Mouse (Mus musculus) neural tube, embryonic 14.5 days (tissue): Measurements from ENCODE around the gene Ccdc63. TPM values are rescaled to one million over a fixed set of nuclear protein-coding genes. Genes with fewer than 3 reads are reported as not detected.
"Not testable (repeated sequence)": the region's sequence is repeated elsewhere in the genome, so short reads cannot be mapped to it uniquely, and the experiment has no call there.

Experiments
- ATAC-seq: fragments of 200-750 bp; cut with Nextera tagmentation; 2 replicates; pipeline ENCODE4 v1.8.0; 2017; ENCODE audit warnings: low read depth, mild to moderate bottlenecking, moderate TSS enrichment, moderate library complexity
- H3K27ac ChIP-seq: fragments of 300-500 bp; sonication (generic); 2 replicates; pipeline ENCODE4 v1.5.1; 2014; ENCODE audit warnings: low read depth, mild to moderate bottlenecking, control low read depth, low read length, moderate library complexity, mixed read lengths
- H3K27me3 ChIP-seq: fragments of 300-500 bp; sonication (generic); 2 replicates; pipeline ENCODE4 v1.6.1; 2014; ENCODE audit warnings: low read length; ENCODE audit not compliant: control insufficient read depth, insufficient read depth
- H3K36me3 ChIP-seq: fragments of 300-500 bp; sonication (generic); 2 replicates; pipeline ENCODE4 v1.6.1; 2014; ENCODE audit warnings: low read length, mixed read lengths; ENCODE audit not compliant: control insufficient read depth, insufficient read depth
- H3K4me1 ChIP-seq: fragments of 300-500 bp; sonication (generic); 2 replicates; pipeline ENCODE4 v1.6.1; 2014; ENCODE audit warnings: low read length; ENCODE audit not compliant: control insufficient read depth, insufficient read depth
- H3K4me2 ChIP-seq: fragments of 300-500 bp; sonication (generic); 2 replicates; pipeline ENCODE4 v1.6.1; 2014; ENCODE audit warnings: mild to moderate bottlenecking, low read depth, low read length, control low read depth
- H3K4me3 ChIP-seq: fragments of 300-500 bp; sonication (generic); 2 replicates; pipeline ENCODE4 v1.5.1; 2014; ENCODE audit warnings: low read depth, low read length, control low read depth, mixed read lengths
- H3K9ac ChIP-seq: fragments of 300-500 bp; sonication (generic); replicated peaks from 2 replicates; pipeline ENCODE4 v1.6.1; 2014; ENCODE audit warnings: low read depth, mild to moderate bottlenecking, control low read depth, low read length, mixed read lengths
- H3K9me3 ChIP-seq: fragments of 300-500 bp; sonication (generic); 2 replicates; pipeline ENCODE4 v1.6.1; 2016; ENCODE audit warnings: low read length; ENCODE audit not compliant: control insufficient read depth
- WGBS: fragments of 180-500 bp; shearing (Covaris S2); extraction: QIAGEN DNeasy Blood & Tissue Kit; methylation state at CpG from one replicate; pipeline ENCODE4 v1.1.7; 2014; 5-methylcytosine and 5-hydroxymethylcytosine counted together
- polyA plus RNA-seq: library from polyadenylated mRNA; unstranded; fragments of >200 nt; fragmentation: Nextera tagmentation; extraction: Ambion mirVana; gene quantifications from 2 replicates; pipeline ENCODE4 v1.2.1, GENCODE M21; 2014

Ccdc63 gene
- polyA plus RNA-seq, 1 experiment from 2014 or later: 0.13 TPM

DNA sequence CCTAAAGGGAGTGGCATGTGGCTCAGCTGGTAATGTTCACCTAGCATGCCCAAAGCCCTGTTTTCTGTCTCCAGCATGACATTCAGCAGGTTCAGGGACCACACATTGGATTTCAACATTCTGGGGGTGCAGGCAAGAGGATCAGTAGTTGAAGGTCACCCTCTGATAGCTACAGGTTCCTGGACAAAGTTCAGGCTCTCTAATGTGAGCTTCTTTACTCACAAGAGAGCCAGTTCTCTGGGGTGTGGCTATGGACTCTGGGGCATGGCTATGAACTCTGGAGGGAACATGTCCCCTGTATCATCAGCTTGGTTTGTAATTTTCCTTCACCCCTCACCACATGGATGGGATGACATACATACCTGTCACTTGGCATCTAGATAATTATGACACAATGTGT, 15.0 kb upstream of the Ccdc63 start:
- H3K27ac ChIP-seq: no peak overlapping the region
- H3K4me2 ChIP-seq: no peak overlapping the region
- no peak overlapping the region for H3K9ac ChIP-seq
- H3K9me3 ChIP-seq: no peaks in the 10 kb centered on the region
- no peak for ATAC-seq
- no peak overlapping the region for H3K4me3 ChIP-seq
- no peaks in the 10 kb centered on the region for H3K36me3 ChIP-seq
- no peaks in the 10 kb centered on the region for H3K27me3 ChIP-seq
- H3K4me1 ChIP-seq: peaks cover 17% of the 10 kb centered on the region

DNA sequence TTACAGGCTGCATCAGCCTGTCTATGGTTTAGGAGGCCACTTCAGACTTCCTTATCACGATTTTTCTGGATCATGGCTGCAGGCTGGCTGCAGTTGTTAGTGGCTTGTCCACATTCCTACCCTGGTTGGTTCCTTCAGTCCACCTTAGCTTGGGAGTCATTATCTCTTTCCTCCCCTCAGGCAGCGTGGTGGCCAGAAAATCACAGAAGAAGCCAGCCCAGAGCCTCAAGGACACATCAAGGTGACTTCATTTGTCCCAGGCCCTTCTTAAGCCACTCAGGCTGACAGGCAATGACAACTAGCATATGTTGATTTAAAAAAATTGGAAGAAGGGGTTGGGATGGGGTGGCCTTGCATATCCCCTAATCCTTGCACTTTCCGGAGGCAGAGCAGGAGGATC, 14.2 kb upstream of the Ccdc63 start:
- 76% methylated on average over 3 of the region's 3 CpGs for WGBS
- H3K36me3 ChIP-seq: no peaks in the 10 kb centered on the region

DNA sequence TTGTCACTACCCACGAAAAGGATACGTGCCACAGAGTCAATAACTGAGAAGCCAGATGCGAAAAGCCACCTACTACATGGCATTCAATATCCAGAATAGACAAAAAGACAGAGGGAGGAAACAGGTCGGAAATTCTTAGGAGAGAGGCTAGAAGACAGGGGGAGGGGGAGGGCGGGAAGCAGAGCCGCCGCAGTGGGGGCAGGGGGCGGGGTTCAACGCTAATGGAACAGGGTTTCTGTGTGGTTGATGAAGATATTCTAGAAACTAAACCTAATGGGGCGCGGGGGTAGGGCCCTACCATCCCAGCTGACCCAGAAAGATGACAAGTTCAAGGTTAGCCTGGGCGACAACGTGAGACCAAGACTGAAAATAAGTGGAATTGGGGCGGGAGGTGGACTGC, 13.4 kb upstream of the Ccdc63 start:
- H3K27ac ChIP-seq: no peak overlapping the region
- no peak overlapping the region for H3K9ac ChIP-seq
- no peak for ATAC-seq
- WGBS: 37% methylated on average over 11 of the region's 14 CpGs
- H3K4me3 ChIP-seq: no peak overlapping the region
- H3K36me3 ChIP-seq: no peaks in the 10 kb centered on the region
- 0 out of 2 replicates have a peak, but pooled peaks cover 5% of the 10 kb centered on the region for H3K4me1 ChIP-seq
- H3K27me3 ChIP-seq: no peaks in the 10 kb centered on the region
- no peaks in the 10 kb centered on the region for H3K9me3 ChIP-seq
- no peak overlapping the region for H3K4me2 ChIP-seq

More for the DNA sequence above, 14.2 kb upstream of the Ccdc63 start:
- Histone ChIP-seq H3K4me2 (no peak overlapping the region), H3K4me3 (no peak overlapping the region), H3K9me3 (no peaks in the 10 kb centered on the region), H3K4me1 (peaks cover 9% of the 10 kb centered on the region; the same call in 1 of the 2 replicates), H3K27me3 (no peaks in the 10 kb centered on the region), H3K27ac (no peak overlapping the region), H3K9ac (no peak overlapping the region)
- ATAC-seq: no peak

DNA sequence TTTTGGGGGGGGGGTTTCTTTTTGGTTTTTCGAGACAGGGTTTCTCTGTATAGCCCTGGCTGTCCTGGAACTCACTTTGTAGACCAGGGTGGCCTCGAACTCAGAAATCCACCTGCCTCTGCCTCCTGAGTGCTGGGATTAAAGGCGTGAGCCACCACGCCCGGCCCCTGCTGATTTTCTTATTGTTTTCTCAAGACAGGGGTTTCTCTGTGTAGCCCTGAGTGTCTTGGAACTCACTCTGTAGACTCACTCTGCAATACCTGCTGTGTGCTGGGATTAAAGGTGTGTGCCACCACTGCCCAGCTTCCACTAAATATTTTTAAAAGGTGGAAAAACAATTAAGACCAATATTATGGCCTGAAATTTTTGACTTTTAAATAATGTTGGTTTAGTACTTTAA, 11.9 kb upstream of the Ccdc63 start:
- not testable (repeated sequence) for H3K4me1 ChIP-seq, H3K9ac ChIP-seq, H3K4me2 ChIP-seq, H3K36me3 ChIP-seq, ATAC-seq, H3K4me3 ChIP-seq, H3K27ac ChIP-seq, H3K9me3 ChIP-seq, H3K27me3 ChIP-seq
- WGBS: 92% methylated on average over 5 of the region's 5 CpGs

DNA sequence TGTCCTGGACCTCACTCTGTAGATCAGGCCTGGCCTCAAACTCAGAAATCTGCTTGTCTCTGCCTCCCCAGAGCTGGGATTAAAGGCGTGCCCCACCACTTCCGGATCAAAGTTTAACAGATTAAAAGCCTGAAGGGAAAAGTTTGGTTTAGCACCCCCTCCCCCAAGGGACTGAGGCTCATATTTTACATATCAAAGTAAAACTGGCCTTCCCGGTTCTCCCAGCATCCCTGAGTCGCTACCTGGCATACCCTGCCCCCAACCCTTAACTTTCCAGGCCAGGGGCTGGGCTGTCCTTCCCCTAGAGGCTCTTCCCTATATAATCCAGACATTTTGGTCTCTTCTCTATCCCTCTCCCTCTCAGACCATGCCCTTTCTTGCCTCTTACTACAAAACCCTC, 8.6 kb upstream of the Ccdc63 start:
- Histone ChIP-seq H3K27me3 (no peaks in the 10 kb centered on the region), H3K36me3 (no peaks in the 10 kb centered on the region), H3K4me1 (no peaks in the 10 kb centered on the region), H3K9me3 (no peaks in the 10 kb centered on the region), H3K9ac (no peak overlapping the region), H3K4me2 (no peak overlapping the region), H3K4me3 (no peak overlapping the region), H3K27ac (no peak overlapping the region)
- no peak for ATAC-seq
- WGBS: 61% methylated on average over 4 of the region's 4 CpGs

DNA sequence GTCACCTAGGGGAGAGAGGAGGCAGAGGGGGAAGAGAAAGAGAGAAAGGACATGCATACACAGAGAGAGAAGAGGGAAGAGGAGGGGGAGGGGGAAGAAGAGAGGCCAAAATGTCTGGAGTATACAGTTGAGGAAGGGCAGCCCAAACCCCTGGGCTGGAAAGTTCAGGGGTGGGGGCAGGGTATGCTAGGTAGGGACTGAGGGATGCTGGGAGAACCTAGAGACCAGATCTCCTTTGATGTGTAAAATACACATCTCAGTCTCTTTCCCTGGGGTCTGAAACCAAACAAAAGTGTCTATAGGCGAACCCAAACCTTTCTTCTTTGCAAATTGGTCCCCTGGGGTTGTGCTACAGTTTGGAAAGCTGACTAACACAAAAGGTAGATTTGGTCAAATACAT, 7.5 kb upstream of the Ccdc63 start:
- Histone ChIP-seq H3K9ac (no peak overlapping the region), H3K4me1 (no peaks in the 10 kb centered on the region), H3K4me3 (no peak overlapping the region), H3K27me3 (no peaks in the 10 kb centered on the region), H3K9me3 (no peaks in the 10 kb centered on the region), H3K4me2 (no peak overlapping the region), H3K27ac (no peak overlapping the region), H3K36me3 (no peaks in the 10 kb centered on the region)
- WGBS: 54% methylated on average over 1 of the region's 1 CpGs
- ATAC-seq: no peak

GRCm38 (mm10) chr5:122146609-122147008, 6.0 kb upstream of the Ccdc63 start:
- no peaks in the 10 kb centered on the region for H3K4me1 ChIP-seq
- no peak overlapping the region for H3K9ac ChIP-seq
- ATAC-seq: no peak
- peak overlapping the region; percentile 34; the same call in 1 of the 2 replicates for H3K27ac ChIP-seq
- no peak overlapping the region for H3K4me2 ChIP-seq
- no peak overlapping the region for H3K4me3 ChIP-seq
- H3K9me3 ChIP-seq: no peaks in the 10 kb centered on the region
- H3K36me3 ChIP-seq: no peaks in the 10 kb centered on the region
- no peaks in the 10 kb centered on the region for H3K27me3 ChIP-seq

DNA sequence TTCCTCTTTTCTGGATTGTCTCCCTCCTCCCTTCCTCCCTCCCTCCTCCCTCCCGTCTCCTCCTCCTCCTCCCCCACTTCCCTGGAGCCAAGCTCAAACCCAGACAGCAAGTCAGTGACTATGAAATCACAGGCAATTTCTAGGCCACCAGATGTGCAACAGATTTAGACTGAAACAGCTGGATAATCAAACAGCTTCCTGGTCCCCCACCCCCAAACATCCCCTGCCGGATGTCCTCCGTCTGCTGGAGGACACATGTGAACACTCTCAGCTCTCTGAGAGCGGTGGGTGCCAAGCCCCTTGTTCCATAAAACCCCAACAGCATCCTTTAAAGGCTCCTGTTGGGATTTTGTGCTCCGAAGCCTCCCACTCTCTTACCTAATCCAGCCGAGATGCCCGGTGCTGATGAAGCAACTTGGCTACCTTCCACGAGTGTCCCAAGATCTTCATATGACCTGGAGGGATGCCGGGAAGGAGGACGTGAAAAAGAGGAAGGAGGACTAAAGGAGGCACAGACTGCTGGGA, 5.5 kb upstream of the Ccdc63 start:
- no peak for ATAC-seq
- 66% methylated on average over 10 of the region's 10 CpGs for WGBS
- no peaks in the 10 kb centered on the region for H3K27me3 ChIP-seq
- no peak overlapping the region for H3K9ac ChIP-seq
- no peak overlapping the region for H3K4me3 ChIP-seq
- no peaks in the 10 kb centered on the region for H3K36me3 ChIP-seq
- H3K4me1 ChIP-seq: no peaks in the 10 kb centered on the region
- no peaks in the 10 kb centered on the region for H3K9me3 ChIP-seq
- H3K4me2 ChIP-seq: no peak overlapping the region
- H3K27ac ChIP-seq: peak overlapping the region; percentile 34; the same call in 1 of the 2 replicates

DNA sequence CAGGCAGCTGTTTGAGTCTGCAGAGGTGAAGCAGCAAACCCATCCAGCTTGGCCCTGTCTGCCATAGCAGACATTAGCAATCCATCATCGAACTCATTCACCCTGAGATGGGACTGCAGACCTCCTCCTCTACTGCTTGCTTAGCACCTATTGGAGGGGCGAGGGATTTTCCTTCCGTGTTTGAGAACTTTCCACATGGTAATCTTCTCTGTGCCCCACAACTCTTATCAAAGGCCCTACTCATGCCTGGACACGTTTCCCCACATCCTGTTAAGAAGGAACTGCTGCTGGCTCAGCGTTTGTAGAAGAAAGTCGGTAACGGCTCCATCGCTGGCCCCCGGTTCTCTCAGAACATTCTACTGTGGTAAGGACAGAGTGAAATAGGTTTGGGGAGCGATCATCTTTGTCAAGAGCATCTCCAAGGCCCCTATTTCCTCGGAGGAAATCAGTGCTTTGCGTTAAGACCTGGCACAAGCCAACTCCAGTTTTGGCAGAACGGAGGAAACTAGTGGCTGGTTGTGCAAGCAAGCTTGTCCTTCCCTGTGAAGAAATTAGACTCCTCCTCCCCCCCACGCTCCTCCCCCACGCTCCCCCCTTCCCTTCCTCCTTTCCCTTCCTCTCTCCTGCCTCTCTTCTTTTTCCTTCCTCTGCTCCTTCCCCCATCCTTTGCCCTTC, 4.9 kb upstream of the Ccdc63 start:
- H3K36me3 ChIP-seq: no peaks in the 10 kb centered on the region
- peak overlapping the region; percentile 52; the same call in 1 of the 2 replicates for H3K27ac ChIP-seq
- WGBS: 68% methylated on average over 15 of the region's 15 CpGs
- H3K4me2 ChIP-seq: no peak overlapping the region
- H3K4me3 ChIP-seq: no peak overlapping the region
- no peak overlapping the region for H3K9ac ChIP-seq
- no peaks in the 10 kb centered on the region for H3K27me3 ChIP-seq
- no peaks in the 10 kb centered on the region for H3K4me1 ChIP-seq
- ATAC-seq: no peak
- no peaks in the 10 kb centered on the region for H3K9me3 ChIP-seq
